Mouse (Mus musculus) right cerebral cortex, postnatal 14 days (tissue): ENCODE measurements at regions not wholly inside any gene's neighbourhood (a gene's known extent, or its start where the extent isn't known, plus 50 kb on each side); places are given as distances from the start of the nearest gene placed in this dataset.
A peak's percentile ranks its signal among the peaks of the same experiment; 100 is the strongest.
"Not testable (repeated sequence)": the region's sequence is repeated elsewhere in the genome, so short reads cannot be mapped to it uniquely, and the experiment has no call there.

Source experiments
- DNase-seq: peaks from one replicate; pipeline ENCODE4 v3.0.0; 2022

DNA sequence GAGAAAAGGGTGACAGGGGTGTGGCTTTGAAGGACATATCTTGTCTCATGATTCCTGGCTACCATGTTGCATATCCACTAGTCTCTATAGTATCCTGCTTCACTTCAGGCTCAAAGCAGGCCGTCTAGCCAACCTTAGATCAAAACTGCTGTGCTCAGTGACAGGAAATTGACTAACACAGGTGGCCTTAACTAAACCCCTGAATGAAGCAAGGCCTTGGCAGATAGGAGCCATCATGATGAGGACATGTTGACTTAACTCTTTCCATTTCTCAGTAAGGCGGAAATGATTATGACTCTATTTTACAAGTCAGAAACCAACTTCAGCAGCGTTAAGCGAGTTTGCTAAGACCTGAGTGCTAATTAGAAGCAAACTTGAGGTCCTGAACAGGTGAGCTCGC is 143.2 kb upstream of the Hes1 start:
- DNase-seq = no peak

DNA sequence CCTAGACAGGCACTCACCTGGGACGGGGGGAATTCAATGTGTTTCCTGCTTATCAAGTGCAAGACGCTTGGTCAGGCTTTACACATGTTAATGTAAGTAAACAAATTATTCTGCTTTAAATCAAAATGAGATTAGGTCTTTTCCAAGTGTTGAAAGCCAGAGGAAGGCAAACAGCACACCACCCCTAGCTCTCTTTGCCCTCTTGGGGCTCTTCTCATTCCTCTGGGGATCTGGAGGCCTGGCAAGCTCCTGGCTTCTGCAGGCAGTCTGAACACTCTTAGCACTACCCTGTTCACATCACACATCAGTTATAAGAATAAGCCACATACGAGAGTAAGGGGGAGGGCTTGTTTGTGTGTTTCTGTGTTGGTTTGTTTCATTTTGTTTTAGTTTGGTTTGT is 142.8 kb upstream of the Hes1 start:
- DNase-seq = no peak

DNA sequence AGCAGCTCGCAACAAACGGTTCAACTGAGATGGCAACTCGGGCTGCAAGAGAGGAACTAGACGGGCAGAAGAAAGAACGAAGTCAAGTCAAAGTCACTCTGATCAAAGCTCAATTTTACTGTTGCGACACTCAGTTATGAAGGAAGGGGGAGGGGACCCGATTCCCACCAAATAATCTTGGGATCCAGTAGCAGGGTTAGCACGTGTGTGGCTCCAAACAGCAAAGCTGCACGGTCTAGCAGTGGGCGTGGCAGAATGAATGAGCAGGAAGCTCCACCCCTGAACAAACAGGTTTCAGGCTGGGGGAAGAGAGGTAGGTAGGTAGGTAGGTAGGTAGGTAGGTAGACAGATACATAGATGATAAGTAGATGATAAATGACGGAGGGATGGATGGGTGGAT is 136.9 kb upstream of the Hes1 start:
- DNase-seq = not testable (repeated sequence)

DNA sequence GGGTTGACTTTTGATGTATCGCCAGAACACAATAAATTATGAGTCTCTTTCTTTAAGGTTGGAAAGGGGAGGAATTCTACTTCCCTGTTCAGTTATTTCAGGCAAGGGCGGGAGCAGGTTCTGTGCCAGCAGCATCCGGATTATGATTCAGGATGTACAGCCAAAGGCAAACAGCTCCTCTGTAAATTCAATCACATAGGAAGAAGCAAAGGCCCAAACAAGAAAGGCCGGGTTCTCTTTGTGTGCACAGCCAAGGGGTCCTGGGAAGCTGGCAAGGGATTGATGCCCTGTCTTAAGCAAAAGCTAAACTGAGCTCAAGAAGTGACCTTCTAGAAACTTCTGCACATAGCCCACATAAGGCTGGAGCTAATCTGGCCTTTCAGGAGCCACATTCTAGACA is 135.9 kb upstream of the Hes1 start:
- DNase-seq = no peak

DNA sequence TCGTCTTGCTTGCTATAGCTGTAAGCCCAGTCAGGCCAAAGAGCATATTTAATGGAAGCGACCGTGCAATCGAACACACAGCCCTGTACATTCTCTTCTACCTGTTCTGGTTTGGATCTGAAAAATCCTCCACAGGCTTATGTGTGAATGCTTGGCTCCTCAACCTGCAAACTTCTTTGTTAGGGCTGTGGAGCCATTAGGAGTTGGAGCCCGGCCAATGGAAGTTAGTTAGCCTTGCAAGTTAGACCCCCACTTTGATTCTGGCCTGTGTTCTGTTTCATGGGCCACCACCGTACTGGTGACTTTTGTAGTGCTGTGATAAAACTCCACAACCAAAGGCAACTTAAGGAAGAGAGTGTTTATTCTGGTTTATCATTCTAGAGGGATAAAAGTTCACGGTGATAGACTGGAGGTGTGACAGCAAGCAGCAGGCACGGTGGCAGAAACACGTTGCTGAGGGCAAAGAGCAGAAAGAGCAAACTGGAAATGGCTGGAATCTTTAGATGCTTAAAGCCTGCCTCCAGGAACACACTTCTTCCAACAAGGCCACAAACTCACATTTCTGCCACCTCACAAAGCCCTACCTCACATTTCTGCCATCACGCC is 132.3 kb upstream of the Hes1 start:
- DNase-seq = no peak

DNA sequence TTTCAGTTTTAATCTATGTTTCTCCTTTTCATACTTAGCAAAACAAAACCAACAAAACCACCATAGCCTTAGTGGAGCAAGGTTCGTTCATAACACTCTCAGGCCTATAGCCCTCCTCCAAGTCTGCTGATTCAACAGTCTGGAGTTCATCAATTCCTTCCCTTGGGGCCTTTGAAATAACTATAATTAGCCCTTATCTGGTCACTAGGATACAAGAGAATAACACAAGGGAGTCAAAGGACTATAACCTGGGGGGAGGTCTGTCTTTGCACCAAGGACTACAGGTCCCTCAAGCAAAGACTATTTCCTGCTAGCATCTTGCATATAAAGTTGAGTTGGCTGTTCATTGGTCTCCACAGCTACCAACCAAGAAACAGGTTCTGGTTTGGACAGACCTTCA is 129.5 kb upstream of the Hes1 start:
- DNase-seq = no peak

DNA sequence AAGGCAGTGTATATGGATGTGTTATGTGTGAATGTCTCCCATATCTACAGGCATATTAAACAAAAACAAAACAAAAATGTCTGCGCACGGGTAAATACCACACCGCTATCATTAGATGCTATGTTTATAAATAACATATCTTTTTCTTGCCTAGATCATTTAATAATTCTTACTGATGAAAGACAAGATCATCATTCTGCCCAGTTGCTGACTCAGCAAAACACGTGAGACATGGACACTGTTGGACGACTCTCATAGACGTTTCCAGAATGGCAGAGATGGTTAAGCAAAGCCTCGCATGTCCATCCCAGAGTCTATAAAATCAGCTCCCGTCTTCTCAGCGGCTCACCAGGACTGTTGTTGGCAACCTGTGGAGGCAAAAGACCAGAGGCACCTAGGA is 125.5 kb upstream of the Hes1 start:
- no peak for DNase-seq

DNA sequence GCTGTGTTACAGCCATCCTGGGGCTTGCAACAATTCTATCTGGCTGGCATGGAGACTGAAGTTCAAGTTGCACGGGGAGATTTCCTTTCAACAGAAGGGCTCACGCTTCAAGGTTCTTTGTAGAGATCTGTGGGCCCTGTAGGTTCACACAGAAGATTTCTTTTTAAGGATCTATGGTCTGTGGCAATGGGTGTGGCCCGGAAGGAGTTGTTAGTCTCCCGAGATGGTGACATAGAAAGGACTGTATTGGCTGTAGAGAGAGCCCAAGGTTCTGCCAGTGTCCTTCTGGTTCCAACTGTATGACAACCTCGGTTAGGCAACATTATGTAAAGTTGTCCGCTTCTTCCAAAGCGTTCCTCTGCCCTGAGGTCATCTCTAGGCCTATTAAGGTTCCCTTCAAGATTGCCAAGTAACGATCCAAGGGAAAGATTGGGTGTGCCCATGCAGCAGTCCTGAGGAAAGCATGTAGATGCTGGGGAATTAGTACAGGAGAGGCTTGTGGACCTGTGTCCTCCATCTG is 124.8 kb upstream of the Hes1 start:
- DNase-seq = no peak

DNA sequence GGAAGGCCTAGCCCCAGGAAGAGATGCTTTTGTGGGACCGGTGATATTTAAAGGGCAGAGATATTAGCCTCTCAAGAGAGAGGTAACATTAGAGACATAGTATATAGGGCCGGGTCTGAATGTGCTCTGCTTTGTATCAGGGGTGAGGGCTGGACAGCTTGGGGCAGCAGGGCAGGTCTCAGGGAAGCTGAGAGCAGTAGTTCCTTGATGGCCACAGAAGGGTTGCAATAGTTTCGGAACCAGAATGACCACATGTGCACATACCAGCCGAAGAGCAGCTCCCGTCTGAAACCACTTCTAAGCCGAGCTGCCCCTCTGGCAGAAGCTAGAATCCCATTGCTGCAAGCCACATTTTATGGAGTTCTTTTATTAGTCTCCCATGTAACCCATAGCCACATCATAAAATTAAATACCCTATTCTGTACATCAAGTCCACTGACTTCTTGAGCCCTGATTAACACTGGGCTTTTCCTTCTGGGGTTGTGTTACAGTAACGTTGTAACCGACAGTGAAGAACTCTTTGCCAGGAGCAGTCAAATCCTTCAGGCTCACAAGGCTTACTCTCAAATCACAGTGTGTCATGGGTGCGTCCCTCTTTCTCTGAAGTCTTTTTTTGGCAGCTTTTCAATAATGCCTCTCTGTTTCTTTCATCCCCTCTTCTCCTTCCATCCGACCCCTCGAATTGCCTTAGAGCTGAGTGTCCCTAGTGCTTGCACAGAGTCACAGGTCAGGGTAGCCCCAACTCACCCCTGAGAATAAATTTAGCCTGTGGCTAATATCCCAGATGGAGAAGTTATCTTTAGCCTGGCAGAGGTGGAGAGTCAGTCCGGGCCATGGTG is 124.1 kb upstream of the Hes1 start:
- DNase-seq = no peak

DNA sequence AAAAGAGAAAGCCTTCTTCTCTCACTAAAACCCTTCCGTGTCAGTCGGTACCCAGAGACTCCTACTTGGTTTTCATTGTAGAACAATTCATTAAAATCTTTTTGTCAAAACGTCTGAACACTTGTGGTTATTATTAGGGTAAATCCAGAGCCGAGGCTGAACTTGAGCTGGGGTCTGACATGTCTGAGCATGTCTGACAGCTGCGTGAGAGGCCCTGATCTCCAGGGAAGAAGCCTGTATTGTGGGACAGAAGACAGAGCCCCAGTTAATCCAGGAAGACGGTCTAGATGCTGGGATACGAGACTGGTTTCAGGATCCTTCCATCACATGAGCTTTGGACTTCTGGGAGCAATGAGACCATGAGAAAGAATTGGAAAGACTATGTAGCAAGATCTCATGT is 122.1 kb upstream of the Hes1 start:
- DNase-seq = no peak

DNA sequence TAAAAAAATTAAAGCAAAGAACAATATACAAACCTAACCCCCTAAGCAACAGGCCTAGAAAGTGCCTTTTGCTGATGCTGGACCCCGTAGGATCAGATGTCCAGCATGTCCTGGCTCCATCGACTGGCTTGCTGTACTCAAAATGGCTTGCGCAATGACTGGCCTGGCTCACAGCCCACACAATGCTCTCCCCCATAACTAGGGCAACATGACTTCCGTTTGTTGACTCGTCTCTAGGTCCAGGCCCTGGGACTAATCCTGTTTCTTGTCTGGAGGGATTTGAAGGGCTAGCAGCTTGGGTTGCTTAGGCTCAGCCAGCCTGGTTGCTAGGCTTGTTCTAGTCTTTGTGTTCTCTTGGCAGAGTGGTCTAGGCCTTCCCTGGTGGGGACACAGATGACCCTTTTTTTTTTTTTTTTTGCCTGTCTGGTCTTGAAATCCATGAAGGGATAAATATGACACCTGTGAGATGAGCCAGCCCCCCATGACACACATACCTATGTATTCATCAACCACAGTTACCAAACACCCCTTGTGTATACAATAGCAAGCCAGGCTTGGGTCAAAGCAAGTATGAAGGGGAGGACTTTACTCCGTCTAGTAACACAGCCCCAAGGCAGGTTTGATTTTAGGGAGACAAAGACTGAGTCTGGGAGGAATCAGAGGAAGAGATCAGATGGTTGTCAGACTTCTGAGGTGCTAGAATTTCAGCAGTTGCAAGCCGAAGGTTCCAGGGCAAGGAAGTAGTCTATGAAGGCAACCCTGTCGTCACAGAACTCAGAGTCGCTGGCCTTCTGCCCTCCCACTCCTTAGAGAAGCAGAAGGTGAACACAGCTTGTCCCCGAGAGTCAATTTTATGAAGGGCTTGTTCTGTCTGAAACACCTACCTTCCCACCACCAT is 120.0 kb upstream of the Hes1 start:
- no peak for DNase-seq

DNA sequence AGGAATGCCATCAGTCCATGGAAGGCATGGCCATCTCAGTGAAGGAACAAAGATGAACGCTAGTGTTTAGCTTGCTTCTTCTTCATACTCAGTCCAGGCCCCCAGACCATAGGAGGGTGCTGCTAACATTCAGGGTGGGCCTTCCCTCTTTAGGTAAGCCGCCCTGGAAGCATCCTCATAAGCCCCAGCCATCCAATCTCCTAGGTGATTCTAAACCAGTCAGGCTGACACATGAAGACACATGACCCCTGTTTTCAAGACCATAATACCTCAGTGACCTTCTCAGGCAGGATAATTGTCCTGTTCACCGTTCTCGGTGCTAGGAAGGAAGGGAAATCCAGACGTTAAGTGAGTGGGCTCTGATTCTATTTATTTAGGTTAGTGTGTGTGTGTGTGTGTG is 119.2 kb upstream of the Hes1 start:
- no peak for DNase-seq

DNA sequence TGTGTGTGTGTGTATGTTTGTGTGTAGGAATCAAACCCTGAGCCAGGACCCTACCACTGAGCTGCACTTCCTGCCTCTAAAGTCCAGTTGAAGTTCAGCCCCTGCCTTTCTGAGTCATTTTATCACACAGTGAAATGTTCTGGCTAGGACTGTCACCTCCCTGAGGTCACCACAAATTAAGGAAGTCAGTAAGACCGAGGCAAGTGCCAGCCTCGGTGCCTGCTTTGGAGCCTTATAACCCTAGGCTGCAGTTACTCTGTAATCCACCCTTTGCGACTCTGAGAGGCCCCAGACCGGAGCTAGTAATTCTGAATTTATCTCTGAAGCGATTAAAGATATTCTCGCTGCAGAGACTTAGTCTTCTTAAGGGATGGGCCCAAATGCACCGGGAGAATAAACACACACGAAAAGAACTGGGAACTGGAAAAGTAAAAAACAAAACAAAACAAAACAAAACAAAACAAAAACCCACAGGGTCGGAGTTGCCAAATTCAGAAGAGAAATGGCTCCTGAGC is 118.8 kb upstream of the Hes1 start:
- no peak for DNase-seq

DNA sequence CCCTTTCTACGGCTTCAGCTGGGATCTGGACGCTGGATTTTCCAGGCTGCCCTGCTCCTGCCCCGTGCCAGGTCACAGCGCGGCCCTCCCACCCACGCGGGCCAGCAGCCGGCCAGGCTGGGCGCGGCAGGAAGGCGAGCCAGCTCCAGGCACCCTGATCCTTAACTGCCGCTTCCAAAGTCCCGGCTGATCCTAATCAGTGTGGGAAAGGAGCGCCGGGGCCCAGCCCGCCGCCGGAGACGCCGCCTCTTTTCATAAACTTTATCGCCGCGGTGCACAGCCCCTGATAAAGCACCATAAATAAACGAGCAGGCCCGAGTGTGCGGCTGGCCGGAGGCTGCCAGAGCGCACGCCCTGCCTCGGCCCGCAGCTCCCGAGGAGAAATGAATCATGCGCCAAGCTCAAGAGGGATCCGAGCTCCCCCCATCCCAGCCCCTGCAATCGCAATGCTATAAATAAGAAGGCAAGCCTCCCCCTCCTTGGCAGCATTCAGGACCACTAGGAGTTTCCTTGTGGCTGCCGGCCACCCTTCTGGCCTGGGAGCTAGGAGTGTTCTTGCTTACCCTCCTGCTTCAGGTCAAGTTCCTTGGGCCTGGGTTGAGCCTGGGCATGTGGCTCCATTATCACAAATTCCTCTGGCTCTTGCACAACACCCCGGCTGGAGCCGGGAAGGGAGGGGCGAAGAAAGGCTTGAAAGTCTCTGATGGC is 118.1 kb upstream of the Hes1 start:
- DNase-seq = peak; percentile 32

DNA sequence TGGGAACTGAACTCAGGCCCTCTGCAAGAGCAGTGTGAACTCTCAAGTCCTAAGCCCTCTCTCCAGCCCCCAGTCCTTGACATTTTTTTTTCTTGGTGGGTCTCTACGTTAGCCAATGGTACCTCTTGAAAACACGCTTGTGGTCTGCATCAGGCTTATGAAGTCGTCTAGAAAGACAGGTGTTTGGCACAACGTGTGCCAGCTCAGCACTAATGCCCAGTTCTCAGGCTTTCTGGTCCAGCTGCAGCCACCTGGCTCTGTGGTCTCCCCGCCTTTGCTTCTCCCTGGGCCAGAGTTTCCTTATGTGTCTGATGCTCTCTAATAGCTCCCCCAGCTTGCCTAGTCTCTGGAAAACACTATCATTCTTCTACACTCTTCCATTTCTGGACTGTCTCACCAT is 117.2 kb upstream of the Hes1 start:
- DNase-seq = no peak

DNA sequence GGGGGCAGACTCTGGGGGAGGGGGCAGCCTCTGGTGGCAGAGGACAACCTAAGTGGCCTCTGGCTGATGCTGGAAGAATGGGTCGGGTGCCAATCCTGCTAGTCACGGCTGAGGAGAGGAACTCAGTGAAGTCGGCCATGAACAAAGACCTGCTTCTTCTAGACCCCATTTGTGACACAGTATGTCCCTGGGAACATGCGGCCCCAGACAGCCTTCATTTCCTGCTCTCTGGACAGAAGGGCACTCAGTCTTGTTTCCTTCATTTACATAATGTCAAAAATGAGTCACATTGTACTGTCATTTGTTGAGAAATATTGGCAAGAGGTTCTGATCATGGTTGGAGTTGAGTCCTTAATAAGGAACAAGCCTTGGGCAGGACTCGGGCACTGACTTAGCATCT is 116.5 kb upstream of the Hes1 start:
- DNase-seq = no peak

DNA sequence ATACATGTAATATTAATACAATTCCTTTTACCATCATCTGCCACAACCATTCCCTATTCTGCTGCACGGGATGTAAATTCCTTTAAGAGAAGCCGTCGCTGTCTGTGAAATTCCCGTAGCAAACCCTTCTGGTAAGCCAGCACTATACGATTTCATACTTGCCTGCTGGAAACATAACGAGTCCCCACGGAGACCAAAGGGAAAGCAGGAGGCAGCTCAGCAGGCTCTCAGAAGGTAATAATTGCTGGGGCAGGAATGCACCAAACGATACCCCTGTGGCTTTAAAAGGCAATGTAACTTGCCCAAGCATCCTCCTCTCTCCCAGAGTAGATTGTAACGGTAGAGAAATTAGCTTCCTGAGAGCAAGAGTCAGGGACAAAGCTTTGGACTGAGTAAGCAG is 114.0 kb upstream of the Hes1 start:
- no peak for DNase-seq

DNA sequence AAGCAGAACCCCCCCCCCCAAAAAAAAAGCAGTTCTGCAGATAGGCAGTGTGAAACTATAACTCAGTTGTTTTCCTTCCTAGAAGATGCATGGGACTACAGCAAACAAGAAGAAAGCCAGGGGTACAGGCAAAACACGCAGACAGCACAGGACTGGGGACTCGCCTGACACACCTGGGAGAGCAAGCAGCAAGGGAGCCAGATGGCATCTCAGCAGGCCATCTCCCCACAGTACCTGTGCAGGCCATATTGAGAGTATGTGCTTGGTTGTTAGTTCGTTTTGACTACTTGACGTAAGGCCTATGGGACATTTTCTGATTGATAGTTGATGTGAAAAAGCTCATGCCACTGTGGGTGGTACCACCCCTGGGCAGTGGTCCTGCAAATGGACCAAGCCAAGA is 113.4 kb upstream of the Hes1 start:
- no peak for DNase-seq

DNA sequence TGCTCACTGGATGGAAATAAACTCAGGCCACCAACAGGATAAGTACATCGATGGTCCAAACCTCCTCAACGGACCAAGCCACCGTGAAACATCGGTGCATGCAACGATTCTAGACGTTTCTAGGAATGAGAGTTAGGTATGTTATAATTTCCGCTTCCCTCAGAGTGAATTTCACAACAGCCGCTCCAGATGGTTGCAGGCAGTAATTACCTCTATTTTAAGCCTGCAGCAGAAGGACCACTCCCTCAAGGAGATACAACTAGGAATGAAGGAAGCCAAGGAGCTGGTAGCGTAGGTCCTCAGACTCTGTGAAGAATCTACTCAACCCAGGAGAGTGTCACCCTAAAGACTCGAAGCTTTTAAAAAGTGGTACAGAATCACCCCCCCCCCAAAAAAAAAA is 109.5 kb upstream of the Hes1 start:
- no peak for DNase-seq

DNA sequence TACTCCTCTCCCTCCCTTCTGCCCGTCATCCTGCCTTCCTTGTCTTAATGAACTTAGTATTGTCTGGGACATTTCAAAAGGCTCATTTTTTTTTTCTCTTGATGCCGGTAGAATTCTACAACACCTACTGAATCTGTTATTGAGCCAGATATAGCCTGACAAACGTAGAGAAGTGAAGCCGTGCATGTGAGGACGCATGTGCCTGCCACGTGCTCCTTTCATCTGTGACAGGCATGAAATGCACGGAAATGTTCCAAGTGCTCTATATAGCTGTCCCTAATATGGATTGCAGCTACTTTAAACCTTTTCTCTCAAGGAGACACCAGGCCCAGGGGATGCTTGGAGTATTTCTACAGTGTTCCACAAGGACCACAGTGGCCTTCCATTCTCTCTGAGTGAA is 107.3 kb upstream of the Hes1 start:
- DNase-seq = peak; percentile 56

DNA sequence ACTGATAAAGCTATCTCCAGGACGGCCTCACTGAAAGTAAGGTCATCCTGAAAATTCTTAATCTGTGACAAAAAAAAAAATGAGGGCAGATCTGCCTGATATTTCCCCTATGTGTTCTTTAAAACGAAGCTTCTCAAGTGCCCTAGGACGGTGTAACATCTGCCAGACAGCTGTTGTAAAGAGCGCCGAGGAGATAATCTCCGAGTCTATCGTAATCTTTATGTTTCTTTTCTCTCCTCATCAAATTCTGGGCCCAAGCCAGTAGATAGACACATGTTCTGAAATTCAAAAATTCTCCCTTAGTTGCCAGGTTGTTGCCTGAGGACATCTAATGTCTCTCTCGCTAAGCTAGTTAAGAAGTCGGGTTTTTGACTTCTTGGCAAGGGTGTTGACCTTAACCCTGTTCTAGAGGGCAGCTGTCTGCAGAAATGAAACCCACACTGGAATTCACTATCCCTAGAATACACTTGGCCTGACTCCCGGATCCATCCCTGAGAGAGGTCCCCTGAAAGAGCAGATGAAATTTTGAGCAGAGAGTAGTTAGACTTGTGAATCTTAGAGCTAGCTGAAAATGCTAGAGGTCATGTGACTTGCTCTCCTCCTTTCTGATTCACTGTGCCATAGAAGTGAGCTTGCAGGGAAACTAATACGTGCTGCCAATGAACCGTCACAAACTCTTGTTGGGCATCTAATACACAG is 104.1 kb upstream of the Hes1 start:
- no peak for DNase-seq

DNA sequence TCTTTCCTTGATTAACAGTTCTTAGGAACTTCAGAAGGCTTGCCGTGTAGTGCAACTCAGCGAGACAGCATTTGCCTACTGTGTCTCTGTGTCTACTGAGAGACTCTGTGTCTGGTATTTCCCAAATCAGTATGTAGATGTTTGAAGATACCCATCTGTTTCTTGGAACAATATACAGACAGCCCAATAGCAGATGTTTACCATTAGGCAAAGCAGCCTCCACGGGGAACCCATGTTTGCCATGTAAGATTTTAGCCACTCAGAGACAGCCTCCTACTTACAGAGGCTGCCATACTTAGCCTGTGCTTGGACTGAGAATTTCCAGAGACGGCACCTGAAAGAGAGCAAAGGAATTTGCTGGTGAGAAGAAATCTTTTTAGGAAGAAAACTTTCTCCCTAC is 100.9 kb upstream of the Hes1 start:
- no peak for DNase-seq
